Mouse (Mus musculus): ENCODE measurements around the gene Mettl7a3. TPM values are rescaled to one million over a fixed set of nuclear protein-coding genes. Genes with fewer than 3 reads are reported as not detected.
"Not testable (repeated sequence)": the region's sequence is repeated elsewhere in the genome, so short reads cannot be mapped to it uniquely, and the experiment has no call there.

Mettl7a3 gene
- total and polyA plus RNA-seq, 2 experiments from 2014 or later = not detected

DNA sequence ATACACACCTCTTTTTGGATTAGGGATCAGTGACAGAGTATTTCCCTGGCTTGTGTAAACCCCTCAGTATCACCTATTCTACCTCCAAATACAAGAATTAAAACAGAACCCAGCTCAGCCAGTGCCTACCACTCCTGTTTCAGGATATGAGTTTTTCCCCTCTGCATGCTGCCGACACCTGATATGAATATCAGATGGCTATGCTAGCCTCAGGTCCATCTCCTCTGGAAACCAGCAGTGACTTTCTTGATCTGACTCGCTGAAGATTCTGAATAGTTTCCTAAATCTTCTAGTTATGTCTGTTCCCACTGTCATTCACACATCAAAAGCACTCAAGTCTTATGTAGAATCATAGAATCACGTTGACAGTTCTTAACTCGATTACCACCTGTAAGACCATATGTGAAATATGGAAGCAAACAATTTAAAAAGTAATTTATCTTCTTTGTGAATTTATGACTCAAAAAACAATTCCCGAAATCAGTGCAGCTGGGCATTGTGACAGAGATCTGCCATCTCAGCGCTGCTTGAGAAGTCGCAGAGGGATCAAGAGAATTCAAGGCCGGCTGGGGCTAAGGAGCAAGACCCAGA is 31.2 kb upstream of the Mettl7a3 start:
- H3K4me3 ChIP-seq (ENCODE audit: low read depth, low read length) = peak overlapping the region; percentile 52
- peak overlapping the region; percentile 87 for H3K4me2 ChIP-seq (ENCODE audit: low read depth)
- ATAC-seq (no peak), DNase-seq (no peak)
- no peaks in the 10 kb centered on the region for H3K4me1 ChIP-seq (ENCODE audit: insufficient read depth)
- no peaks in the 10 kb centered on the region for H3K27me3 ChIP-seq (ENCODE audit: insufficient read depth, low read length)
- H3K9me3 ChIP-seq (ENCODE audit: low read length) = no peaks in the 10 kb centered on the region
- 39% methylated on average over 8 of the region's 8 CpGs for WGBS
- H3K36me3 ChIP-seq (ENCODE audit: insufficient read depth) = no peaks in the 10 kb centered on the region
- peak overlapping the region; percentile 72; the same call in 1 of the 2 replicates for H3K9ac ChIP-seq
- no peak for TF ChIP-seq CTCF (IDR thresholded peaks at IDR 0.05; ENCODE audit: low read depth)
- H3K27ac ChIP-seq (ENCODE audit: low read depth, low read length) = no peak overlapping the region

DNA sequence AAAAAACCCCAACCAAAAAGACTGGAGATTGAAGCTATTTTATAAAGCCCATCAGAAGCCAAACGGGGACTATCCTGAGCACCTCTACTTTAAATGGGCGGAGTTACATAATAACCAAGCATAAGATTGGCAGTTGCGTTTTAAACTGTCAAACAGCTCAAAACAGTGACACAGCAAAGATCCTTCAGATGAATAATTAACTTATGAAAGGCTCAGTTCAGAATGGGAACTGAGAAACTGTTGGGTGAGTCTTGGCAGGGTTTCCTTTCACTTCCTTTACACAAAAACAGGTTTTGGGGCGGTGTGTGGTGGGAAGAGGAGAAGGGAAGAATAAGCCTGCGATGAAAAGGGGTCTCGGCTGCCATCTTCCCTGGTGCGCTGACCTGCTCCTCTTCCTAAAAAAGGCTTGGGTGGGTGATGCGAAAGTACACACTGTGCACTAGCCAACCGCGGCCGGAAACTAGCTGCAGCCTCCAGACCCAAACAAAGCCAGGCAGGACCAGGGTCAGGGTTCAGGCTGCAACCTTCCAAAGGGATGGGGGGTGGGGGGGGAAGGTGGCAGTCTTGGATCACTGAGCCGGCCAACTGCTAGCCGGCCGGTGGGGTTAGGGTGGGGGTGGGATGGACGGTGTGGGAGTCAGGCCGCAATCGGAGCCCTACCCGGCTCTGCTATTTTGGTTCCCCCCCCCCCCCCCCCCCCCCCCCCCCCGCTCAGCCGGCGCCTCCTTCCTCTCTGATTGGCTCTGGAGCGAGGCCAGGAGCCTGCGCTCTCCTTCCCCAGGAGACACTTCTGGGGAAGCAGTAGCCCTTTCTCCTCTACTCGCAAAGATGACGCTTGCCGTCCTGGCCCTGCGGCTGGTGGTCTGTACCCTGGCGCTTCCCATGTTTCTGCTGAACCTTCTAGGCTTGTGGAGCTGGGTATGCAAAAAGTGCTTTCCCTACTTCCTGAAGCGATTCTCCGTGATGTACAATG is 30.4 kb upstream of the Mettl7a3 start, which contains the start of gene Mettl7a1:
Gene Mettl7a1 (plus strand): TSS at position 122 of the 973 bp plus-strand sequence.
- Histone ChIP-seq H3K9ac (peak within 1 kb of the TSS; percentile 72), H3K4me2 (ENCODE audit: low read depth) (peak within 1 kb of the TSS; percentile 87), H3K27ac (ENCODE audit: low read depth, low read length) (peak within 1 kb of the TSS; percentile 89), H3K4me1 (ENCODE audit: insufficient read depth) (no peaks in the 10 kb centered on the region), H3K36me3 (ENCODE audit: insufficient read depth) (no peaks in the 10 kb centered on the region), H3K9me3 (ENCODE audit: low read length) (no peaks in the 10 kb centered on the region), H3K27me3 (ENCODE audit: insufficient read depth, low read length) (no peaks in the 10 kb centered on the region), H3K4me3 (ENCODE audit: low read depth, low read length) (peak within 1 kb of the TSS; percentile 52)
- ATAC-seq (peak; percentile 82), DNase-seq (peak; percentile 89)
- WGBS = 2% methylated on average over 26 of the region's 30 CpGs
- TF ChIP-seq CTCF (IDR thresholded peaks at IDR 0.05; ENCODE audit: low read depth) = no peak

- Histone ChIP-seq H3K27ac (ENCODE audit: low read depth, low read length) (no peak overlapping the region), H3K36me3 (ENCODE audit: insufficient read depth) (no peaks in the 10 kb centered on the region), H3K4me2 (ENCODE audit: low read depth) (no peak overlapping the region), H3K9ac (no peak overlapping the region), H3K4me3 (ENCODE audit: low read depth, low read length) (no peak overlapping the region), H3K4me1 (ENCODE audit: insufficient read depth) (no peaks in the 10 kb centered on the region), H3K27me3 (ENCODE audit: insufficient read depth, low read length) (no peaks in the 10 kb centered on the region), H3K9me3 (ENCODE audit: low read length) (no peaks in the 10 kb centered on the region)
- DNase-seq (no peak), ATAC-seq (no peak)
- 83% methylated on average over 2 of the region's 2 CpGs for WGBS
- no peak for TF ChIP-seq CTCF (IDR thresholded peaks at IDR 0.05; ENCODE audit: low read depth)
Measured at GRCm38 (mm10) chr15:100306201-100306600, 28.5 kb upstream of the Mettl7a3 start.

DNA sequence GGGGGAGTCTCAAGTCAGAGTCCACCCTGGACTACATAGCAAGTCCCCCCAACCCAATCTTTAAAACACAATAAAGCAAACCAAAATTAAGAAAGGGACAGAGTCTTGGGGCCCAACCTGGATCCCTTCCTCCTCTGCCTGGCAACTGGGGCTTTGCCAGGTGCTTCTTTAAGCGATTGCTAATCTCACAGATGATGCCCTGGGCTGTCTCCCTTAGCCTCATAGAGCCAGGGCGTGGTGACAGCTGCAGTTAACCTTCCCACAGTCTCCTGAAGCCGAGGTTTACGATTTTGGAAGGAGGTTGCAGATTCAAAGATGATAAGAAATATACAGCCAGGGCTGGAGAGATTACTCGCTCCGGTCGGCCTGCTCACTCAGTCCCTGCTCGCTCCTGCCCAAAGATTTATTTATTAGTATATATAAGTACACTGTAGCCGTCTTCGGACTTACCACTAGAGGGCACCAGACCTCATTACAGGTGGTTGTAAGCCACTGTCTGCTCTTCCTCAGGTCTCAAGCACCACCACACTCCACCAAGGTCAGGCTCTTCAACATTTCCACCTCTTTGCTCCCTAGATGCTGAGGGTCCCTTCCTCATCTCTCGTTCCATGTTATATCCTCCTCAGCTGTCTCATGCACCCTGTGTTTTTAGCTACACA is 27.2 kb upstream of the Mettl7a3 start:
- not testable (repeated sequence) for H3K9ac ChIP-seq; H3K9me3 ChIP-seq (ENCODE audit: low read length); H3K27ac ChIP-seq (ENCODE audit: low read depth, low read length); H3K4me1 ChIP-seq (ENCODE audit: insufficient read depth); H3K4me3 ChIP-seq (ENCODE audit: low read depth, low read length); H3K4me2 ChIP-seq (ENCODE audit: low read depth); ATAC-seq; H3K27me3 ChIP-seq (ENCODE audit: insufficient read depth, low read length); H3K36me3 ChIP-seq (ENCODE audit: insufficient read depth)
- peak; percentile 26 for DNase-seq
- peak; percentile 58 for TF ChIP-seq CTCF (IDR thresholded peaks at IDR 0.05; ENCODE audit: low read depth)
- WGBS = 50% methylated on average over 11 of the region's 11 CpGs

GRCm38 (mm10) chr15:100312346-100312745 is 22.4 kb upstream of the Mettl7a3 start:
- no peak for TF ChIP-seq CTCF (IDR thresholded peaks at IDR 0.05; ENCODE audit: low read depth)
- no peak overlapping the region for H3K4me3 ChIP-seq (ENCODE audit: low read depth, low read length)
- 94% methylated on average over 2 of the region's 2 CpGs for WGBS
- H3K9me3 ChIP-seq (ENCODE audit: low read length) = no peaks in the 10 kb centered on the region
- H3K4me2 ChIP-seq (ENCODE audit: low read depth) = no peak overlapping the region
- no peak for ATAC-seq
- no peak for DNase-seq
- no peak overlapping the region for H3K27ac ChIP-seq (ENCODE audit: low read depth, low read length)
- H3K4me1 ChIP-seq (ENCODE audit: insufficient read depth) = no peaks in the 10 kb centered on the region
- no peak overlapping the region for H3K9ac ChIP-seq
- H3K36me3 ChIP-seq (ENCODE audit: insufficient read depth) = no peaks in the 10 kb centered on the region
- H3K27me3 ChIP-seq (ENCODE audit: insufficient read depth, low read length) = no peaks in the 10 kb centered on the region

- H3K9me3 ChIP-seq (ENCODE audit: low read length) = no peaks in the 10 kb centered on the region
- H3K9ac ChIP-seq = no peak overlapping the region
- H3K4me3 ChIP-seq (ENCODE audit: low read depth, low read length) = no peak overlapping the region
- no peak for TF ChIP-seq CTCF (IDR thresholded peaks at IDR 0.05; ENCODE audit: low read depth)
- no peaks in the 10 kb centered on the region for H3K27me3 ChIP-seq (ENCODE audit: insufficient read depth, low read length)
- DNase-seq = no peak
- H3K4me1 ChIP-seq (ENCODE audit: insufficient read depth) = no peaks in the 10 kb centered on the region
- H3K4me2 ChIP-seq (ENCODE audit: low read depth) = no peak overlapping the region
- H3K36me3 ChIP-seq (ENCODE audit: insufficient read depth) = no peaks in the 10 kb centered on the region
- no peak for ATAC-seq
- WGBS = 88% methylated on average over 5 of the region's 5 CpGs
- H3K27ac ChIP-seq (ENCODE audit: low read depth, low read length) = no peak overlapping the region
Measured at GRCm38 (mm10) chr15:100314448-100315145, 20.1 kb upstream of the Mettl7a3 start.

- H3K27ac ChIP-seq (ENCODE audit: low read depth, low read length); H3K9ac ChIP-seq; DNase-seq; H3K36me3 ChIP-seq (ENCODE audit: insufficient read depth); H3K4me2 ChIP-seq (ENCODE audit: low read depth); H3K4me3 ChIP-seq (ENCODE audit: low read depth, low read length); H3K27me3 ChIP-seq (ENCODE audit: insufficient read depth, low read length); H3K9me3 ChIP-seq (ENCODE audit: low read length); H3K4me1 ChIP-seq (ENCODE audit: insufficient read depth); ATAC-seq: not testable (repeated sequence)
- WGBS = 40% methylated on average over 4 of the region's 4 CpGs
Measured at GRCm38 (mm10) chr15:100318014-100318671, 16.6 kb upstream of the Mettl7a3 start.

All from forebrain, postnatal 0 days (tissue).